Mouse (Mus musculus): Measurements from ENCODE around the gene Col1a1.

DNA sequence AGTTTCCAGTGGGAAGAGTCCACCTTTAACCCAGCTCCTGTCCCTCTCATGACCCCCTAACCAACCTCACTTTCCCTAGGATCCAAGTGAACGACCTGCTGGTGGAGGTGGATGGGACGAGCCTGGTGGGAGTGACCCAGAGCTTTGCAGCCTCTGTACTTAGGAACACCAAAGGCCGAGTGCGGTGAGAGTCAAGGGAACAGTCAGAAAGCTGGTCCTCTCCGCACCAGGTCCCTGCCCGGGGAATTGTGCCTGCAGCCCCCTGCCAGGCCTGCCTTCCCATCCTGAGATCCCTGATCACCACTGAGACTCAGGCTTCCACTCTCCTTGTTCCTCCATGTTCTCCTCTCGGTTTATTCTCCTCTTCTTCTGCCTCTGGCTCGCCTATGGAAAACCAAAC, 64.1 kb downstream of the Col1a1 start:
- TF ChIP-seq SMC3 (IDR thresholded peaks at IDR 0.05; ENCODE audit: low read depth, low read length), result no peak
- TF ChIP-seq CTCF (conservative IDR thresholded peaks at IDR 0.05 in 1 of 2, IDR thresholded peaks at IDR 0.05 in 1 of 2; ENCODE audit: low read depth in 2 of 2, low read length in 2 of 2), result no peak
- TF ChIP-seq CHD1 (IDR thresholded peaks at IDR 0.05; ENCODE audit: low read depth, low read length), result no peak
- no peak for TF ChIP-seq HCFC1 (IDR thresholded peaks at IDR 0.05; ENCODE audit: low read depth, low read length)
- TF ChIP-seq POLR2A (IDR thresholded peaks at IDR 0.05; ENCODE audit: low read depth, low read length), result no peak
- no peak for TF ChIP-seq USF1 (IDR thresholded peaks at IDR 0.05; ENCODE audit: low read depth, low read length)
- no peak for TF ChIP-seq MAX (IDR thresholded peaks at IDR 0.05; ENCODE audit: low read length)
- TF ChIP-seq MYC (IDR thresholded peaks at IDR 0.05; ENCODE audit: low read depth, low read length), result no peak
- TF ChIP-seq CHD2 (IDR thresholded peaks at IDR 0.05; ENCODE audit: low read length), result no peak
- TF ChIP-seq USF2 (conservative IDR thresholded peaks at IDR 0.05; ENCODE audit: low read depth, low read length), result no peak
